Mouse (Mus musculus) olfactory bulb, adult 2 months (tissue): ENCODE results near the gene Rmdn2.

Experiments
- CTCF ChIP-seq: fragments of 200-500 bp; IDR thresholded peaks from 2 replicates; pipeline ENCODE4 v1.5.1; 2012; ENCODE audit warnings: low read depth, mild to moderate bottlenecking, low read length, moderate library complexity; ENCODE audit not compliant: insufficient read depth
- POLR2A ChIP-seq: fragments of 200-500 bp; IDR thresholded peaks from 2 replicates; pipeline ENCODE4 v1.6.1; 2012; ENCODE audit warnings: mild to moderate bottlenecking, low read depth, low read length, moderate library complexity; ENCODE audit not compliant: insufficient read depth

- TF ChIP-seq CTCF (no peak), POLR2A (no peak)
Measured at GRCm38 (mm10) chr17:79664106-79664417, 52.4 kb downstream of the Rmdn2 start.
